Mouse (Mus musculus) liver, embryonic 15.5 days (tissue): Measurements from ENCODE around the gene Fam124a. TPM values are rescaled to one million over a fixed set of nuclear protein-coding genes. Genes with fewer than 3 reads are reported as not detected.
A peak's percentile ranks its signal among the peaks of the same experiment; 100 is the strongest.
"Not testable (repeated sequence)": the region's sequence is repeated elsewhere in the genome, so short reads cannot be mapped to it uniquely, and the experiment has no call there.

Experiments used
- ATAC-seq: fragments of 200-750 bp; cut with Nextera tagmentation; 2 replicates; pipeline ENCODE4 v1.8.0; 2017; ENCODE audit warnings: moderate number of reproducible peaks, mild to moderate bottlenecking, moderate library complexity; ENCODE audit not compliant: insufficient read depth
- H3K27ac ChIP-seq: fragments of 300-500 bp; sonication (generic); replicated peaks from 2 replicates; pipeline ENCODE4 v1.5.1; 2015; ENCODE audit warnings: mild to moderate bottlenecking, inconsistent platforms
- H3K27me3 ChIP-seq: fragments of 300-500 bp; sonication (generic); 2 replicates; pipeline ENCODE4 v1.6.1; 2015; ENCODE audit warnings: mild to moderate bottlenecking, inconsistent platforms
- H3K36me3 ChIP-seq: fragments of 300-500 bp; sonication (generic); replicated peaks from 2 replicates; pipeline ENCODE4 v1.6.1; 2015; ENCODE audit warnings: moderate library complexity, mild to moderate bottlenecking, inconsistent platforms
- H3K4me1 ChIP-seq: fragments of 300-500 bp; sonication (generic); replicated peaks from 2 replicates; pipeline ENCODE4 v1.6.1; 2015; ENCODE audit warnings: inconsistent platforms
- H3K4me2 ChIP-seq: fragments of 300-500 bp; sonication (generic); 2 replicates; pipeline ENCODE4 v1.6.1; 2015; ENCODE audit warnings: moderate library complexity, mild to moderate bottlenecking, inconsistent platforms
- H3K4me3 ChIP-seq: fragments of 300-500 bp; sonication (generic); replicated peaks from 2 replicates; pipeline ENCODE4 v1.5.1; 2015; ENCODE audit warnings: mild to moderate bottlenecking, inconsistent platforms
- H3K9ac ChIP-seq: fragments of 300-500 bp; sonication (generic); 2 replicates; pipeline ENCODE4 v1.6.1; 2015; ENCODE audit warnings: moderate library complexity, mild to moderate bottlenecking, inconsistent platforms
- H3K9me3 ChIP-seq: fragments of 300-500 bp; sonication (generic); replicated peaks from 2 replicates; pipeline ENCODE4 v1.6.1; 2016; ENCODE audit warnings: inconsistent platforms
- WGBS: fragments of 180-500 bp; shearing (Covaris S2); methylation state at CpG from one replicate; pipeline ENCODE4 v1.1.7; 2015; ENCODE audit warnings: mixed read lengths; ENCODE audit not compliant: insufficient replicate concordance; 5-methylcytosine and 5-hydroxymethylcytosine counted together
- polyA plus RNA-seq: library from polyadenylated mRNA; unstranded; fragments of >200 nt; fragmentation: Nextera tagmentation; extraction: Ambion mirVana; gene quantifications from 2 replicates; pipeline ENCODE4 v1.2.1, GENCODE M21; 2015

The Fam124a gene
- polyA plus RNA-seq, 1 experiment from 2014 or later, result 2.2 TPM

DNA sequence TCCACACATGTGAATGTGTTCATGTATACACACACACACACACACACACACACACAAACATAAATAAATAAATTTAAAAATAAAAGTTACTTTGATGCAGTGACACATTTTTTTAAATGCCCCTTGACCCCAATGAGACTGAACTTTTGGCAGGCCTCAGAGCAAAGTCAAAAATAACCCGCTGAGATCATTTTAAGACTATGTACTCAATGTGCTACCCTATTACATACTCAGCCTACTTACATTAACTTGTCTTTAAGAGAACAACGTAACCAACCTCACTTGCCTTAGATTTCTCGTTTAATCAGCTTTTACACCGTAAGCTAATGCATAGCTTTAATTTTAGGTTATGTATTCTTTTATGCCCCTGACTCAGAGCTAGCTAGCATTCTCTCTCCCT lies 2.8 kb upstream of the Fam124a start:
- no peak for ATAC-seq
- no peak overlapping the region for H3K27ac ChIP-seq
- peaks cover 22% of the 10 kb centered on the region for H3K4me1 ChIP-seq
- H3K9me3 ChIP-seq, result no peaks in the 10 kb centered on the region
- peaks cover 43% of the 10 kb centered on the region for H3K27me3 ChIP-seq
- H3K4me2 ChIP-seq, result no peak overlapping the region
- H3K4me3 ChIP-seq, result no peak overlapping the region
- H3K9ac ChIP-seq, result no peak overlapping the region
- H3K36me3 ChIP-seq, result no peaks in the 10 kb centered on the region
- WGBS, result 73% methylated on average over 4 of the region's 4 CpGs

DNA sequence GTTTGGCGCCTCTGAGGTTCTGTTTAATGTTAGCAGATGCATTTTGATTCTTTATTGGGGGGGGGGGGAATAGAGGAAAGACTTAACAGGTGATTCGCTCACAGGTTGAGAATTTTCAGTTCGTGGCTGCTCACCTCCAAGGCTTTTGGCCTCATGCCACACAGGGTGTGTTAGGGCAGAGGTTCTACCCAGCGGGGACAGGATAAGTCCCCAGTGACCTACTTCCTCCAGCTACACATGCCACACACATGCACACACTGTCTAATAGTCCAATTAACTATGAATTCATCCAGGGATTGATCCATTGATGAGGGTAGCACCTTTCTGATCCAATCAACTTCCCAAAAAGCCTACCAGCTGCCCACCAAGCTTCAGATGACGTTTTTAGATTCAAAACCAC lies 1.8 kb upstream of the Fam124a start:
- no peak overlapping the region for H3K4me3 ChIP-seq
- no peak overlapping the region for H3K9ac ChIP-seq
- no peak overlapping the region for H3K27ac ChIP-seq
- peaks cover 47% of the 10 kb centered on the region for H3K27me3 ChIP-seq
- H3K36me3 ChIP-seq, result no peaks in the 10 kb centered on the region
- 67% methylated on average over 5 of the region's 5 CpGs for WGBS
- H3K9me3 ChIP-seq, result no peaks in the 10 kb centered on the region
- no peak for ATAC-seq
- H3K4me2 ChIP-seq, result no peak overlapping the region
- peaks cover 22% of the 10 kb centered on the region for H3K4me1 ChIP-seq

DNA sequence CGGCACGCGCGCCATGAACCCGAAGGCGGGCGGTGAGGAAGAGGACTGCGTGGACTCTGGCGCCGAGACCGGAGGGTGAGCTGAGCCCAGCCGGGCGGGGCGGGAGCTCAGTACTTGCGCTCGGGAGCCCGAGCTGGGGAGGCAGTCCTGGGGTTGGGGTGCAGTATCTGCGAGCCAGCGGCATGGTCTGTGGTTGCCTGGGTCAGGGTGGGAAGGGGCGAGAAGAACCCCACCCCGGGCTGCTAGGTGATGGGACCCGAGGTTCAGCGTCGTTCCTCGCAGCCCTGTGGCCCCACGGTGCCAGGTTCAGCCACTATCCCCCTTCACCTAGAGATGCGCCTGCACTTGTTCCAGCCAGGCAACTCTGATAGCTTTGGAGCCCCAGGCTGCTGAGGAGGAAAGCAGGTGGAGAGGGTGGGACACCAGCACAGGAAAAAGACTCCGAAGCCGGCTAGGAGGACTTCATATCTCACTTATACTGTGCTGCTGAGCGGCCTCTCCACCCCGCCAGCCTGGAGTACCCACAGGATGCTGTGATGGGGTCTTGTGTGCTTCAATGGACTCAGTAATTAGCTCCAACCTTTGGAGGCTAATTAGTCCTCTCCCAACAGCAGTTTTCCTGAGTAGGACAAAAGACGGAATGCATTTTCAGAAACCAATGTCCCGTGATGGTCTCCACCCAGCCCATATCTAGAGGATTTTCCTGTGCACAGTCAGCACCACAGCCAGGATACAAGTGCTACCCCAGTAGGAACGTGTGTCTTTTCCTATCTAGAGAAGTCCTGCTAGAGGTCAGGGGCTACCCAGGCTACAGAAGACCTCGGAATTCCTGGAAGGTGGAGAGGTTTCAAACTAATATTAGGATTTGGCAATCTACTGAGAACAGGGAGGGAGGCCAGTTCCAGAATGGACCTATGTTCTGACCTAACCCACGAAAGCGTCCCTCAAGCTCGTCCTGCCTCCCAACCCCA lies 588 bp downstream of the Fam124a start:
- Histone ChIP-seq H3K9me3 (no peaks in the 10 kb centered on the region), H3K36me3 (no peaks in the 10 kb centered on the region), H3K27ac (peak overlapping the region; percentile 19; the same call in 1 of the 2 replicates), H3K4me3 (peak overlapping the region; percentile 58), H3K27me3 (peaks cover 50% of the 10 kb centered on the region), H3K4me1 (peaks cover 22% of the 10 kb centered on the region), H3K4me2 (peak overlapping the region; percentile 82), H3K9ac (peak overlapping the region; percentile 47; the same call in 1 of the 2 replicates)
- WGBS, result 8% methylated on average over 38 of the region's 38 CpGs
- ATAC-seq, result no peak; the same call in 1 of the 2 replicates

DNA sequence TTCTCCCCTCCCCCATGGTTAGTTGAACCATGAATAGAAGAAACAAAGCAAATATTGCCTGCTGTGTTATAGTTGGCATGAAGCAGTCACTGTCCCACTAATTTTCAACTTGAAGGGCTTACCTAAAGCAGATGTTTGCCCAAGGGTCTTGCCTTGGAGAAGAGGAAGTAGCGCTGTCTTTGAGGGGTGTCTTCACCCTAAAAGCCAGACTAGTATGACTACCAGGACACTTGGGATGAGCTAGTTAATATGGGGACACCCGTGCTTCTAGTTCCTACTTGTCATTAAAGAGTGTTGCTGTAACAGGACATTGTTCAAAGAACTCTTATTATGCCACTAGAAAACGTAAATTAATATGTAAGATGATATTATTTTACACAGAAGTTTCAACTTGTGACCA lies 1.6 kb downstream of the Fam124a start:
- Histone ChIP-seq H3K4me1 (peaks cover 22% of the 10 kb centered on the region), H3K9ac (no peak overlapping the region), H3K4me2 (peak overlapping the region; percentile 82), H3K27ac (no peak overlapping the region), H3K4me3 (no peak overlapping the region), H3K9me3 (no peaks in the 10 kb centered on the region), H3K27me3 (peaks cover 55% of the 10 kb centered on the region), H3K36me3 (no peaks in the 10 kb centered on the region)
- 52% methylated on average over 3 of the region's 3 CpGs for WGBS
- ATAC-seq, result no peak

DNA sequence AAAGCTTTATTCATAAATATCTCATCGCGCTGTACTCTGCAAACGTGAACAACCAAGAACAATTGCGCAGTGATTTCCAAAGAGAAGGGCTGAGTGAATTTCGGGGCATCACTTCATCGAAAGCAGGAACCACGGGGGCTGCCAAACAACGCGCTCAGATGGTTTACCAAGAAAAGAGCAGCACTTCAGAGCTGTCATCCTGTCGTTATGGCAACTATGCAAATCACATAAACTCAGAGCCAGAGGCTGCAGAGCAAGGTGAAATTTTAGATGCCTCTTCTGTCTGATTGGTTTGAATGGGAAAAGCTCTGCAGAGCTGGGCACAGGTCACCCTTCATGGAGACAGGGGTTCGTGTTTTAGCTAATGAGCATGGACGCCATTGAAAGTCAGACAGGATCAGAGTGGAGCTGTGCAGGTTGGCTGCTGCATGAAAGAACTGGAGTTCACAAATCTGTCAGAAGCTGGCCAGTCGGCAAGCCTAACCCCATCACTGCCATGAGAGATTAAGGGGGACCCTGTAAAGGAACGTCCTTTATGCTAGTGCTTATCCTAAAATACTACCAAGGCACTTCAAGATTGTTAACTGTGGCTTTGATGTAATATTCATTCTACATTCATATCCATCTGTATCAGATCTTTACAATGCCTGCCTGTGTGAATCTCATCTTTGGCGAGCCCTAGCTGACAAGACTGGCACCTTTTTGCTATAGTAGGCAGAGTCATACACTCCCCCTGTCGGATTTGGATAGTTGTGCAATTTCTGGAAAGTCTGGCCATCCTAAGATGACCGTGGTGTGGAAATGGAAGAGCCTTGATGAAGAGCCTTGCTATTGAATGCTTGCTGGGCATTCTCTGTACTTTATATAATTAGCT lies 6.6 kb downstream of the Fam124a start:
- ATAC-seq, result no peak
- WGBS, result 54% methylated on average over 17 of the region's 17 CpGs
- H3K27ac ChIP-seq, result no peak overlapping the region

DNA sequence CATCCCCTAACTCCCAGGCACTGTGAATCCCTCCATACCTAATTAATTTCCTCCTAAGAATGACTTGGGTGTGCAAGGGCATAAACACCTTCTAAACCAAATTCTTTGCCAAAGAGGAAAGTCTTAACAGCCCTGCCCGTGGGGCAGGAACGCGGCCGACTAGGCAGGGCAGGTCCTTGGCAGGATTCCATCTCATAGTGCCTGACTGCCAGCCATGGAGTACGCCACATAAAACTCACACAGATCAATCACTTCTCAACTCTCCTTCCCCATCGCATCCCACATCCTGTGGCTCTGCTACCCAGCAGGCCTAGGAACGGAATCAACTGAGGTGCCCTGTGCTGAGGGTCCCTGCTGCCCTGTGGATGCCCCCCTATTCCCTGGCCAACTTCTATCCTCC lies 8.1 kb downstream of the Fam124a start:
- no peak overlapping the region for H3K27ac ChIP-seq
- no peak overlapping the region for H3K4me2 ChIP-seq
- H3K9me3 ChIP-seq, result no peaks in the 10 kb centered on the region
- ATAC-seq, result no peak
- H3K4me1 ChIP-seq, result no peaks in the 10 kb centered on the region
- 64% methylated on average over 7 of the region's 7 CpGs for WGBS
- no peak overlapping the region for H3K9ac ChIP-seq
- no peaks in the 10 kb centered on the region for H3K36me3 ChIP-seq
- H3K27me3 ChIP-seq, result peaks cover 9% of the 10 kb centered on the region
- H3K4me3 ChIP-seq, result no peak overlapping the region

More for the DNA sequence above, 6.6 kb downstream of the Fam124a start:
- Histone ChIP-seq H3K36me3 (no peaks in the 10 kb centered on the region), H3K9me3 (no peaks in the 10 kb centered on the region), H3K9ac (no peak overlapping the region), H3K4me3 (no peak overlapping the region), H3K4me2 (no peak overlapping the region), H3K4me1 (no peaks in the 10 kb centered on the region), H3K27me3 (peaks cover 18% of the 10 kb centered on the region)

DNA sequence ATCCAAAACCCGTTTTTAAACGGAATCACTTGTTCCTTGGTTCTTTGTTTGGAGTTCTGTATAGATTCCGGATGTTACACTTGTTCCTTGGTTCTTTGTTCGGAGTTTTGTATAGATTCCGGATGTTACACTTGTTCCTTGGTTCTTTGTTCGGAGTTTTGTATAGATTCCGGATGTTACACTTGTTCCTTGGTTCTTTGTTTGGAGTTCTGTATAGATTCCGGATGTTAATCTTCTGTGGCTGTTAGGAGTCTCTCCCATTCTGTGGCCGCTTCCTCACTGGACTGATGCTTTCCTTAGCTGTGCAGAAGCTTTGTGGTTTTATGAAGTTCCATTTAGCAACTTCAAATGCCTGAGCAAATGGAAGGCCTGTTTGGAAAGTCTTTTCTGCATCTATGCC lies 11.3 kb downstream of the Fam124a start, which contains the start of gene Gm4131:
Gene Gm4131 (minus strand): TSS at position 101 of the 400 bp plus-strand sequence.
- not testable (repeated sequence) for H3K27me3 ChIP-seq, H3K9me3 ChIP-seq, H3K4me3 ChIP-seq, ATAC-seq, H3K4me2 ChIP-seq, H3K9ac ChIP-seq, H3K4me1 ChIP-seq, H3K27ac ChIP-seq, H3K36me3 ChIP-seq
- 60% methylated on average over 9 of the region's 9 CpGs for WGBS

DNA sequence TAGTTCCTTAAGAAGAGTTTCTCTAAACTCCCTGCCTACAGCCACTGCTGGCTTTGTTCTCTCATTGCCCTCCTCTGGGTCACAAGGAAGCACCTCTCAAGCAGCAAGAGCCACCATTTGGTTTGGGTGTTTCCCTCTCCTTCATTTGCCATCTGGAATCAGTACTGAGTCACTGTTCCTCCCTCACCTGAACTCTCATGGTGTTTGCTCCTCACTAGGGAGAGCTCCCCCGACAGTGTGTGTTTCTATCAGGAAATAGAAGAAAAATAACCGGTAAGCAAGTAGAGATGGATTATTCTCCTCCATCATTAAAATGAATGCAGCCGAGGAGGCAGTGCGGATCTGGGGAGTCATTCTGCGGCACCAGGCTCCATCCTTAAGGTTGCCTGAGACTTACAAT lies 13.9 kb downstream of the Fam124a start:
- H3K9ac ChIP-seq, result no peak overlapping the region
- no peaks in the 10 kb centered on the region for H3K9me3 ChIP-seq
- H3K4me3 ChIP-seq, result no peak overlapping the region
- no peak overlapping the region for H3K4me2 ChIP-seq
- WGBS, result 74% methylated on average over 5 of the region's 5 CpGs
- H3K27ac ChIP-seq, result no peak overlapping the region
- no peaks in the 10 kb centered on the region for H3K36me3 ChIP-seq
- ATAC-seq, result no peak
- no peaks in the 10 kb centered on the region for H3K27me3 ChIP-seq
- no peaks in the 10 kb centered on the region for H3K4me1 ChIP-seq

DNA sequence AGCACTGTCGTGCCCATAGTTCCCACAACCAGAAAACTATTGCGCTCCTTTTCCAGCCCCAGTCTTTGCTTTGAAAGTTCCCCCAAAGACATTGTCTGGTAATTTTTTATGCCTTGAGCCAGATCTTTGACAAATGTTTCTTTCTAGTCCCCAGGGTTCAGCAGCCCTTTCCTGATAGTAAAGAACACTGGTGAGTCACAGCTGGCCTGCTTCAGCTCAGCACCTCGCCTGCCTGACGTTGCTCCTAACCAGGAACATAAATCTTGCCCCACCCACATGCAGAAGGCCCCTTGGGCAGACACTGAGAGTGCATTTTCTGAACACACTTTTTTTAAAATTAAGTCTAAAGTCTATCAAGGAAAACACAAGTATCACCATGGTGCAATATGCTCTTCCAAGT lies 14.8 kb downstream of the Fam124a start:
- H3K4me1 ChIP-seq, result no peaks in the 10 kb centered on the region
- ATAC-seq, result no peak
- no peak overlapping the region for H3K4me2 ChIP-seq
- no peak overlapping the region for H3K27ac ChIP-seq
- no peak overlapping the region for H3K4me3 ChIP-seq
- 30% methylated on average over 4 of the region's 4 CpGs for WGBS
- no peak overlapping the region for H3K9ac ChIP-seq
- H3K27me3 ChIP-seq, result no peaks in the 10 kb centered on the region
- H3K9me3 ChIP-seq, result no peaks in the 10 kb centered on the region
- H3K36me3 ChIP-seq, result no peaks in the 10 kb centered on the region

DNA sequence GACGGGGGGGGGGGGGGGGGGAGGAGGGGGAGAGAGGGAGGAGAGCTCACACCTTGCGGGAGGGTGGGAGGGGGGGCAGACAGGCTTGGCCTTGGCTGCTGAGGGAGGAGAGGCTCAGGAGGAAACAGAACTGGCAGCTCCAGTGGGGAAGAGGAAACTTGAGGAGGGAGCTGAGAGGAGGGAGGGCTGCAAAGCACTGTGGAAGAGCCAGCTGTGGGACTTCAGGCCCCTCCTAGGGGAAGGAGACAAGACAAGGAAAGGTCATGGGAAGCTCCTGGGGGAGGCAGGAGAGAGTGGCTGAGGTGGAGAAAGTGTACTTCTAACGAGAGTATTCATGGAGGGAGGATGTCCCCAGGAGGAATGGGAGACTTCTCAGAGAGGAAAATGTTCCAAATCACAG lies 17.9 kb downstream of the Fam124a start:
- Histone ChIP-seq H3K27me3 (no peaks in the 10 kb centered on the region), H3K36me3 (no peaks in the 10 kb centered on the region), H3K4me3 (no peak overlapping the region), H3K9me3 (no peaks in the 10 kb centered on the region), H3K4me2 (no peak overlapping the region), H3K9ac (no peak overlapping the region), H3K27ac (no peak overlapping the region), H3K4me1 (no peaks in the 10 kb centered on the region)
- ATAC-seq, result no peak
- 0% methylated on average over 2 of the region's 3 CpGs for WGBS

DNA sequence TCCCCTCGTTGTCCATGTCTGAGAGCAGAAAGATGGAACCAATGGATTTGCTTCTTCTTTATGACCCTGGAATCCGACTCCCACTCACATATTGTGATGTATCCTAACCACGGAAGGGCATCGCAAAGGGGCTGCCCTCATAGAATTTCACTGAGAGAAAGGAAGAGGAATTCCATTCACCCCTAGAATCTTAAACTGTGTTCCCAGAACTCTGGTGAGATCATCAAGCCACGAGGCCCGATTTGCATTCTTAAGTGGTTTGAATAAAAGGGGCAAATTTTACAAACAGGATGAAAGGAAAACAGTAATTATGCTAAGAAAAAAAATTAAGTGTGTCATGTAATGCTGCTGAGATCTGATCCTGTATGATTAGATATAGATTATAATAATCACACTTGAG lies 19.4 kb downstream of the Fam124a start:
- H3K4me1 ChIP-seq, result no peaks in the 10 kb centered on the region
- ATAC-seq, result no peak
- H3K27ac ChIP-seq, result no peak overlapping the region
- H3K36me3 ChIP-seq, result no peaks in the 10 kb centered on the region
- H3K4me2 ChIP-seq, result no peak overlapping the region
- H3K9ac ChIP-seq, result no peak overlapping the region
- WGBS, result 54% methylated on average over 6 of the region's 6 CpGs
- H3K4me3 ChIP-seq, result no peak overlapping the region
- H3K9me3 ChIP-seq, result no peaks in the 10 kb centered on the region
- H3K27me3 ChIP-seq, result no peaks in the 10 kb centered on the region
